Mouse (Mus musculus): ENCODE measurements around the gene Disc1.

The Disc1 gene

GRCm38 (mm10) chr8:125277071-125277682 lies 223.2 kb downstream of the Disc1 start:
- DNase-seq, result no peak

GRCm38 (mm10) chr8:125279156-125279555 lies 225.2 kb downstream of the Disc1 start:
- DNase-seq, result no peak

GRCm38 (mm10) chr8:125279892-125280291 lies 225.9 kb downstream of the Disc1 start:
- DNase-seq, result no peak

GRCm38 (mm10) chr8:125282531-125282930 lies 228.5 kb downstream of the Disc1 start:
- peak; percentile 26 to 28 for DNase-seq

GRCm38 (mm10) chr8:125283542-125283941 lies 229.5 kb downstream of the Disc1 start:
- no peak for DNase-seq

GRCm38 (mm10) chr8:125284875-125285274 lies 230.9 kb downstream of the Disc1 start:
- DNase-seq, result no peak

GRCm38 (mm10) chr8:125285391-125285790 lies 231.4 kb downstream of the Disc1 start:
- DNase-seq, result no peak

- peak; percentile 57 to 67 for DNase-seq
Measured at GRCm38 (mm10) chr8:125285966-125286681, 232.1 kb downstream of the Disc1 start.

- no peak for DNase-seq
Measured at GRCm38 (mm10) chr8:125287311-125287710, 233.3 kb downstream of the Disc1 start.

- no peak for DNase-seq
Measured at GRCm38 (mm10) chr8:125287841-125288341, 233.9 kb downstream of the Disc1 start.

GRCm38 (mm10) chr8:125291506-125291905 lies 237.5 kb downstream of the Disc1 start:
- no peak for DNase-seq

GRCm38 (mm10) chr8:125291932-125292717 lies 238.1 kb downstream of the Disc1 start:
- no peak for DNase-seq

- no peak for DNase-seq
Measured at GRCm38 (mm10) chr8:125292933-125293591, 239.1 kb downstream of the Disc1 start.

GRCm38 (mm10) chr8:125299248-125299647 lies 245.3 kb downstream of the Disc1 start:
- no peak for DNase-seq

GRCm38 (mm10) chr8:125301931-125302361 lies 248.0 kb downstream of the Disc1 start:
- DNase-seq, result no peak

GRCm38 (mm10) chr8:125306665-125307064 lies 252.7 kb downstream of the Disc1 start:
- DNase-seq, result no peak

- no peak for DNase-seq
Measured at GRCm38 (mm10) chr8:125309985-125310384, 256.0 kb downstream of the Disc1 start.

Measured in B cell, adult 2 months (primary cell).